Mouse (Mus musculus) embryonic fibroblast, embryonic 13.5 days (primary cell): ENCODE data around the gene Gm10681. TPM values are rescaled to one million over a fixed set of nuclear protein-coding genes. Genes with fewer than 3 reads are reported as not detected.
"Not testable (repeated sequence)": the region's sequence is repeated elsewhere in the genome, so short reads cannot be mapped to it uniquely, and the experiment has no call there.

Experiments used
- H3K27ac ChIP-seq: 2 replicates; pipeline ENCODE4 v1.5.1; 2012; ENCODE audit warnings: low read length, control low read depth, inconsistent platforms; ENCODE audit not compliant: insufficient read depth
- H3K4me1 ChIP-seq: 2 replicates; pipeline ENCODE4 v1.6.1; 2011; ENCODE audit warnings: low read length; ENCODE audit not compliant: control insufficient read depth, insufficient read depth
- H3K4me3 ChIP-seq: 2 replicates; pipeline ENCODE4 v1.5.1; 2011; ENCODE audit warnings: mild to moderate bottlenecking, control low read depth, low read length; ENCODE audit not compliant: insufficient read depth
- CTCF ChIP-seq: IDR thresholded peaks from 2 replicates; pipeline ENCODE4 v1.5.1; 2011; ENCODE audit warnings: mild to moderate bottlenecking, control low read depth, low read length, moderate library complexity, borderline replicate concordance; ENCODE audit not compliant: insufficient read depth
- POLR2A ChIP-seq: IDR thresholded peaks from 2 replicates; pipeline ENCODE4 v1.6.1; 2011; ENCODE audit warnings: low read depth, mild to moderate bottlenecking, control low read depth, low read length, moderate library complexity
- polyA plus RNA-seq: library from polyadenylated mRNA; stranded (reverse); fragments of >200 nt; gene quantifications from 2 replicates; pipeline ENCODE4 v1.2.4, GENCODE M21; 2011; ENCODE audit warnings: low read depth; ENCODE audit not compliant: missing spikeins, insufficient read length

The Gm10681 gene
- not detected in 2 replicates for polyA plus RNA-seq

DNA sequence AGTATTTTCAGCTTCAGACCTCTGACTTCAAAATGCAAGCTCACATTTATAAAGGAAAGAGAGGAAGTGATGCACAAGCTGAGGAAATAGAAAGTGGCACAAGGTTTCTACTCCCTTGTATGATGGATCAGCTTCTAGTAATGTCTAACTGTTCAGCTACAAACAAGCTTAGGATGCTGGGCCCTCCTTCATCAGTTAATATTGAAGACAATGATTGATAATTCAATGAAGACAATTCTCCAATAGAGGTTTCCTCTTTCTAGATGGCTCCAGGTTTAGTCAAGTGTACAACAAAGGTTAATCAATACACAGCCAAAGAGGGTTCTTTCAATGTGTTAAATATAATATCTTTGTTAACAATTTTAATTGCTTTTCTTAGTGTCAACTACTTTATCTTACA is at the start of gene Gm10681:
Gene Gm10681, minus strand, starts transcription at position 101 of the 400 bp plus-strand sequence.
- H3K4me3 ChIP-seq, result no peak within 1 kb of the TSS
- H3K4me1 ChIP-seq, result no peaks in the 10 kb centered on the region
- H3K27ac ChIP-seq, result no peak within 1 kb of the TSS
- no peak for TF ChIP-seq POLR2A
- TF ChIP-seq CTCF, result no peak

DNA sequence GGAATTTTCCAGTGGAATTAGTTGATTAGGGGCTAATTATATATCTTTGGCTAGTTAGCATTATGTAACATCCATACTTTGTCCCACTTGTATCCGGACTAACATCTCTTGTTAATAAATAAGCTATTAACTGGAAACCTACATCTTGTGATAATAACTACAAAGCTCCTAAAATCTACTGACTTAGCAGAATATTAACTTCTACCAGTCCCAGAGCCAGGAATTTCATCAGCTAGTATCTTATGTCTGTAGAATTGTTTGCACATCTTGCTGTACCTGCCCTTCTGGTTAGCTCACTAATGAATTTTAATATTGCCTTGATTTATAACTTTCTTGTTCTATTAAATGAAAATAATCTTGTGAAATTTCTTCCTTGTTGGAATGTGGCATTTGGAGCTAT is 46.5 kb upstream of the Gm10681 start:
- no peak overlapping the region for H3K27ac ChIP-seq
- H3K4me3 ChIP-seq, result no peak overlapping the region
- no peaks in the 10 kb centered on the region for H3K4me1 ChIP-seq
- no peak for TF ChIP-seq CTCF
- TF ChIP-seq POLR2A, result no peak

DNA sequence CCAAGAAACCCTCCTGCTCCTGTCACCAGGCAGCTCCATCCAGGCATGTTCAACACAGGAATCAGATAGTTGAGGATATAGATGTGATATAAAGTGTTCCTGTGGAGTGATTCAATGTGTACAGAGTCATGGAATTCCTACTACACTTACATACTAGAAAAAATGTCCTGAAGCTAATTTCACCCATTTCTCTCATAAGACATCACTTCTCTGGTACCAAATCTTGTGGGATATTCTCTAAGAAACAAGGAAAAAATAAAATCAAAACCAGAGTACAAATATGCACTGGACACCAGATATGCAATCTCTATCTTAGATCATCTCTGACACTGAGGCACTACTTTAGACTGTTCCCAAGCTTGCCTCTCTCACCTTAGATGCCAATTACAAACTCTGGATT is 41.5 kb upstream of the Gm10681 start, which contains the start of gene Hsd3b5:
Gene Hsd3b5, minus strand, starts transcription at position 101 of the 400 bp plus-strand sequence.
- TF ChIP-seq POLR2A, result no peak
- TF ChIP-seq CTCF, result no peak
- no peak within 1 kb of the TSS for H3K4me3 ChIP-seq
- no peak within 1 kb of the TSS for H3K27ac ChIP-seq
- no peaks in the 10 kb centered on the region for H3K4me1 ChIP-seq

DNA sequence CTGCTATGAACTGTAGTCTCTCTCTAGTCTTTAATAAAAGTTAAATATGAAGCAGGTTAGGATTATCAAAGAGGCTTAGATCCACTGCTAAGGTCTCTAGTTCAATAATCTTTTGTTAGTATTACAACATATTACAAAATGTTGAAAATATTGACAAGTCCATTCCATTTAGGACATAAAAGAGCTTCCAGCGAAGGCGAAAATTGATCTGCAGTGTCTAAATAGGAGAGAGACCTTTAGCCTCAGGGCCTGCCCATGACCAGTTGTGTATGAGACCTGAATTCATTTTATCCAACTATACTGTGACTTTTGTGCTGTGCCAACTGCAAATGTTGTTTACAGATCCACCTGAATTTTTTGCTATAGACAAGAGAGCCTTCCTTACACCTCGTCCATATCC is 41.0 kb upstream of the Gm10681 start:
- Histone ChIP-seq H3K4me3 (no peak overlapping the region), H3K27ac (no peak overlapping the region), H3K4me1 (no peaks in the 10 kb centered on the region)
- TF ChIP-seq CTCF, result no peak
- no peak for TF ChIP-seq POLR2A

DNA sequence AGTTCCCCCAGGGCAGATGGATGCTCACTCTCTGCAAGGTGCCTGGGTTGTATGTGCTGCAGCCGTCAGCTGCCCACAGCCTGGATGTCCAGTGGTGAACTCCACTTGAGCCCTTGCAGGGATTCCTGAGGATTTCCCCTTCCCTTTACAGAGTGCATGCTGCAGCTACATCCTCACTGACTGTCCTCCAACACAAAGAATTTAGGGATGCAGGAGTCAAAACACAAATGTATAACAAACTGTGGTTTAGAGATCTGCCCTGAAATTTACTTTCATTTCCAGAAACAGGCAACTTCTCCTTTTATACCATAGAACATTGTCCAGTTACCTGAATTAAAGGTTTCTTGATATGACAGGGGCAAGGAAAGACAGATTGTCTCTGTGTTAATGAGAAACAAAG is 28.2 kb upstream of the Gm10681 start:
- not testable (repeated sequence) for H3K4me3 ChIP-seq, H3K27ac ChIP-seq, H3K4me1 ChIP-seq

DNA sequence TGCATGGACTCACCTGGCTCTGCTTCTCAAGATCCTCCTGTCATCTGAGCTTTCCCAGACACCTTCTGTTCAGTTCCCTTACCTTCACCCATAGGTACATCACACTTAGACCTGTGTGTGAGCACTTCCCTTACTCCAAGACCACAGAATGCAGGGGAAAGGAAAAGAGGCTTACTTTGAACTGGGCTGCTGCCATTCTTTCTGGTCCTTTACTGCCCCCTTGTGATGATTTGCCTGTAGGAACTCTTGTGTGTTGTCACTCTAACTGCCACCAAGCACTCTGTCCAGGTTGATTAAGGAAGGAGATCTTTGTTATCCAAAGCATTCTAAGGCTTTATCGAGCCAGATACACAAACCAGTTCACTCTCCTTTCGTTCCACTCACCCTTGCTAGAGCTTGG is 27.6 kb upstream of the Gm10681 start:
- not testable (repeated sequence) for H3K27ac ChIP-seq, H3K4me1 ChIP-seq, H3K4me3 ChIP-seq

DNA sequence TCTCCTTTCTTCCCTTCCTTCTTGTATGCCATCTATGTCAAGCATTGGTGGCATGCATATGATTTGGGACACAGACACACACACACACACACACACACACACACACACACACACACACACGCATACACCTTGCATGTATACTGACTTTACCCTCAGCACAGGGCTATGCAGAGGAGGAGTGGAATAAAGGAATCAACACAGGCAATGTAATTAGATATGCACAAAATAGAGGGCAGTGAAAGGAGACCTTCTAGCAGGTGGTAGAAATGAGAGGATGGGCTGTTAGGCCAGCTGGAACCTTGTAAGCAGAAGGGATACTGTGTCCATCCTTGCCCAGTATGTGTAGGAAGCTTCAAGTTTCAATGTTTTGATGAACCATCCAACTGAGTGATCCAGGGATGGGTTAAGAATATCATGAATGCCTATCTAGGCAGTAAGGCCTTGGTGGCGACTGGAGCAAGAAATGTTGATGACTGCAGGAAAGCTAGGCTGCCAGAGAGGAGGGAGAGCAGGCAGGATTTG is 25.9 kb upstream of the Gm10681 start:
- not testable (repeated sequence) for H3K4me3 ChIP-seq, H3K27ac ChIP-seq, H3K4me1 ChIP-seq

DNA sequence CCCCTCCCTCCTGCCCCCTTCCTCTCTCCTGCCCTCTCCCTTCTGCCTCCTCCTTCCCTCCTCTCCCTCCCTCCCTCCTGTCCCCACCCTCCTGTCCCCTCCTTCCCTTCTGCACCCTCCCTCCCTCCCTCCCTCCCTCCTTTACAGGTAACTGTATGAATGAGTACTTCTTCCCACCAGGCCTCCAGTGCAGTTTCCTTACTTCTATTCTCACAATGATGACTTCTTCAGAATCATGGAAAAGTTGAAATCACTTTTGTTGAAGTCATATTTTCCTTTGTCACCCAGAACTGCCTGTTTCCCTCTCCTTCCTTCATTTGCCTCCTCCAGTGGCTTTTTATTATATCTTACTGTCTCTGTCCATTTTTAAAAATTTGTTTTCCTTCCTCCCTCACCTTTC is 25.4 kb upstream of the Gm10681 start:
- no peaks in the 10 kb centered on the region for H3K4me1 ChIP-seq
- TF ChIP-seq POLR2A (no peak), CTCF (no peak)
- H3K4me3 ChIP-seq, result no peak overlapping the region
- H3K27ac ChIP-seq, result no peak overlapping the region

DNA sequence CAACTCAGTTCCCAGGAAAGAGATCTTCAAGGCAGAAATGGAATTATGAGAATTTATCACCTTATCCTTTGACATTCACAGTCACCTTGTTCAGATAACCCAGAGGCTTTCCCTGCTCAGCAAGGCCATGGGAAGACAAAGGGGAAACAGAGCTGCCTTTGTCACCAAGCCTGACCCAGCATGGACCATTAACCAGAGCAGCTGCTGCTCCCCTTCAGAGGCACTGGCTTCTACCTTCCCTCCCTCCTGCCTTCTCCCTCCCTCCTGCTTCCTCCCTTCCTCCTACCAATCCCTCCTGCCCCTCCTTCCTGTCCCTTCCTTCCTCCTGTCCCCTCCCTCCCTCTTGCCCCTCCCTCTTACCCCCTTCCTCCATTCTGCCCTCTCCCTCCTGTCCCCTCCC is 24.9 kb upstream of the Gm10681 start:
- H3K27ac ChIP-seq, H3K4me1 ChIP-seq, H3K4me3 ChIP-seq: not testable (repeated sequence)

DNA sequence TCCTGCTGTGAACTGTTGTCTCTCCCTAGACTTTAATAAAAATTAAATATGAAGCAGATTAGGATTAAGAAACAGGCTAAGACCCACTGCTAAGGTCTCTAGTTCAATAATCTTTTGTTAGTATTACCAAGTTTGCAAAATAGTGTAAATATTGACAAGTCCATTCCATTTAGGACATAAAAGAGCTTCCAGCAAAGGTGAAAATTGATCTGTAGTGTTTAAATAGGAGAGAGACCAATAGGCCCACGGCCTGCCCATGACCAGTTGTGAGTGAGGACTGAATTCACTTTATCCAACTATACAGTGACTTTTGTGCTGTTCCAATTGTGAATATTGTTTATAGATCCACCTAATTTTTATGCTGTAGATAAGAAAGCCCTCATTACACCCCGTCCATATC is 886 bp downstream of the Gm10681 start:
- TF ChIP-seq CTCF (no peak), POLR2A (no peak)
- Histone ChIP-seq H3K4me3 (no peak overlapping the region), H3K4me1 (no peaks in the 10 kb centered on the region)

DNA sequence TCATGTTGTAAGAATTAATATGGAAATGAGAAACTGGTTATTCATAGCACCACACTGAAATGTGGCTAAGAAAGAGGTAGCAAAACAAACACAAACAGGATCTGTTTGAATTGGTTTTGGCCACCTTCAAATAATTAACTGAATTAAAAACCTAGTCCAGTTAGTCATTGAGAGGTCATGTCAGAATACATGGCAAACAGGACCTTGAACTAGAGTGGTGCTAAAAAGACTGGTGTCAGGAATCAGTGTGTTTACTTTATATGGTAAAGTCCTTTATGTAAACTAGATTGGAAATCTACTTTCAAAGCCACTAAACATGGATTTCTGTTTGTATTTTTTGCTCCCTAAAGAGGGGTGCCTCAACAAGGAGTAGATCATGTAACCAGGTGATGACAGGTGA is 6.0 kb downstream of the Gm10681 start:
- H3K27ac ChIP-seq, H3K4me3 ChIP-seq, H3K4me1 ChIP-seq: not testable (repeated sequence)

More for the DNA sequence above, 886 bp downstream of the Gm10681 start:
- no peak overlapping the region for H3K27ac ChIP-seq

DNA sequence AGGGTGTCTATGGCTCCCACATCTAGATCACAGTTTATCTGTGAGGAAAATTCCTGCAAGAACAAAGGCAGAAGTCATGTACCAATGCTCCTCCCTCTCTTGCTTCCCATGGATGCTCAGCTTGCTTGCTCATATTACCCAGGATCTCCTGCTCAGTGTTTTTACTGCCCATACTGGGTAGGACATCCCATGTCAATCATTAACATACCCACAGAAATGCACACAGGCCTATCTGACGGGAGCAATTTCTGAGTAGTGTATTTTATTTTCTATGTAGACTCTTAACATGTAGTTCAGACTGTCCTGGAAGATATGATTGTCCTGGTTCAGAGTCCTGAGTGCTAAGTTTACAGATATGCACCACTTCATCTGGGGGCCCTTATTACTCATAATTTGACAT is 6.4 kb downstream of the Gm10681 start:
- H3K4me1 ChIP-seq, H3K4me3 ChIP-seq: not testable (repeated sequence)

DNA sequence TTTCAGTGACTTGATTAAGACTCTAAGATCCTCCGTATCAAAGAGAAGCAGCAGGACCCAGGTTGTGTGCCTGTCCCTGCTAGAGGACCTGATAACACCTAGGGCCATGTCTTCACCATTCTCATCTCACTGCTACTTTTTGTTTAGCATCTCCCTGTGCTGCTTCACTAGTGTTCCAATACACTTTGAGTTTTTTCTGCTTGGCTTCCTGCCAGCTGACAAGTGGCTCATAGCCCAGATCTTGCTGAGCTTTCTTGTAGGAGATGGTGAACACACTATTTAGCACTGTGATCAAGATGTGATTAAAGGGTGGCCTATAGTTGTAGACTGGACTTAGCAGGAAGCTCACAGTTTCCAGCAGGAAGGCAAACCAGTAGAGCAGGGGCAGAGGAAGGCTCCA is 7.6 kb downstream of the Gm10681 start:
- H3K27ac ChIP-seq, H3K4me1 ChIP-seq, H3K4me3 ChIP-seq: not testable (repeated sequence)

More for the DNA sequence above, 6.4 kb downstream of the Gm10681 start:
- H3K27ac ChIP-seq, result not testable (repeated sequence)

DNA sequence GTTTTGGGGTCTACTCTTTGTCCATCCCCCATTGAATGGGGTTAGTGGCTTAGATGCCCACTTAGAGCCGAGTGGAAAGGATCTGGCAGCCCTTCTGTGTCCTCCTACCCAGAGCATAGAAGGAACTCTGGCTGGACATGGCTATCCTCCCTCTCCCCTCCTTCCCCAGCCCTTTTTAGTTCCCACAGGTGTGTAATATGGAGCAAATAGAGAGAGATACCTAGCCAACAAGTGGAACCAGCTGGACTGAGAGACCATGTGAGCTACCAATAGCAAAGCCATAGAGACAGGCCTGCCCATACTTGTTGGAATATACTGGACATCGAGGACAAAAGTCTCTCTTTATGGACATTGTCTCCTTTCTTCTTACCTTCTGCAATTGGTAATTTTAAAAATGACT is 20.9 kb downstream of the Gm10681 start:
- not testable (repeated sequence) for H3K4me3 ChIP-seq, H3K27ac ChIP-seq, H3K4me1 ChIP-seq

DNA sequence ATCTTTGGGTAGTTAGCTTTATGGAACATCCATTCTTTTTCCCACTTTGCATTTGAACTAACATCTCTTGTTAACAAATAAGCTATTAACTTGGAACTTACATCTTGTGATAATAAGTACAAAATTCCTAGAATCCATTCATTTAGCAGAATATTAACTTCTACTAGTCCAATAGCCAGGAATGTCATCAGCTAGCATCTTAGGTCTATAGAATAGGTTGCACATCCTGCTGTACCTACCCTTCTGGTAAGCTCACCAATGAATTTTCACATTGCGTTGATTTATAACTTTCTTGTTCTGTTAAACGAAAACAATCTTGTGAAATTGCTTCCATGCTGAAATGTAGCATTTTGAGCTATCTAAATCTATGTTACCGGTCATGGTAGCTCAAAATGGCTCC is 23.7 kb downstream of the Gm10681 start:
- H3K4me3 ChIP-seq, H3K27ac ChIP-seq, H3K4me1 ChIP-seq: not testable (repeated sequence)

DNA sequence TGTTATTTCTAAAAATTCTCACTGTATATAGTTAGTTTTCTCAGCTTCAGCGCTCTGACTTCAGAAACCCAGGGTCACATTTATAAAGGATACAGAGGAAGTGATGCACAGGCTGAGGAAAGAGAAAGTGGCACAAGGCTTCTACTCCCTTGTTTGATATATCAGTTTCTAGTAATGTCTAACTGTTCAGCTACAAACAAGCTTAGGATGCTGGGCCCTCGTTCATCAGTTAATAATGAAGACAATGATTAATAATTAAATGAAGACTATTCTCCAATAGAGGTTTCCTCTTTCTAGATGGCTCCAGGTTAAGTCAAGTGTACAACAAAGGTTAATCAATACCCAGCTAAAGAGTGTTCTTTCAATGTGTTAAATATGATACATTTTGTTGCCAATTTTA is 24.8 kb downstream of the Gm10681 start:
- H3K27ac ChIP-seq, H3K4me1 ChIP-seq, H3K4me3 ChIP-seq: not testable (repeated sequence)
